Mouse (Mus musculus) small intestine, adult 2 months (tissue): Measurements from ENCODE around the gene Lcp1.

Experiments
- CTCF ChIP-seq: fragments of 200-500 bp; IDR thresholded peaks from 2 replicates; pipeline ENCODE4 v1.5.1; 2012; ENCODE audit warnings: low read depth, mild to moderate bottlenecking, control low read depth, inconsistent platforms, low read length, moderate library complexity, mixed read lengths; ENCODE audit not compliant: insufficient replicate concordance, insufficient read length; ENCODE audit errors: extremely low read depth
- POLR2A ChIP-seq: fragments of 200-500 bp; IDR thresholded peaks from 2 replicates; pipeline ENCODE4 v1.6.1; 2012; ENCODE audit warnings: low read depth, mild to moderate bottlenecking, control low read depth, inconsistent platforms, low read length, moderate library complexity

DNA sequence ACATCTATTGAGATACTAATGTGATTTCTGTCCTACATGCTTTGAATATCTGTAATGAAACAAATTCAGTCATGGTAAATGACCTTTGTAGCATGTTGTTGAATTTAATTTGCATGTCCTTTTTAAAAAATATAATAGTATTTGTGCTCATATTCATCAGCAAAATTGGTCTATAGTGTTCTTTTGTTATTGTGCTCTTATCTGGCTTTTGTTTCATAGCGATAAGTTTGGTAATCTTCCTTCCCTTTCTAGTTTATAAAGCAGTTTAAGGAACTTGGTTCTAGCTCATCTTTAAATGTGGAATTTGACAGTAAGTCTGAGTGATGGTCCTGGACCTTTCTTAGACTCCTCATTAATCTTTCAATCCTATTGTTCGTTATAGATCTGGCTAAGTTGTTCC, 28.5 kb downstream of the Lcp1 start:
- TF ChIP-seq POLR2A = no peak
- no peak for TF ChIP-seq CTCF
